Mouse (Mus musculus) B cell, adult 2 months (primary cell): Measurements from ENCODE around the gene Nfe2.

Experiments
- DNase-seq, 2 experiments: peaks; one replicate each; pipeline ENCODE4 v3.0.0; 2022

Gene Nfe2

DNA sequence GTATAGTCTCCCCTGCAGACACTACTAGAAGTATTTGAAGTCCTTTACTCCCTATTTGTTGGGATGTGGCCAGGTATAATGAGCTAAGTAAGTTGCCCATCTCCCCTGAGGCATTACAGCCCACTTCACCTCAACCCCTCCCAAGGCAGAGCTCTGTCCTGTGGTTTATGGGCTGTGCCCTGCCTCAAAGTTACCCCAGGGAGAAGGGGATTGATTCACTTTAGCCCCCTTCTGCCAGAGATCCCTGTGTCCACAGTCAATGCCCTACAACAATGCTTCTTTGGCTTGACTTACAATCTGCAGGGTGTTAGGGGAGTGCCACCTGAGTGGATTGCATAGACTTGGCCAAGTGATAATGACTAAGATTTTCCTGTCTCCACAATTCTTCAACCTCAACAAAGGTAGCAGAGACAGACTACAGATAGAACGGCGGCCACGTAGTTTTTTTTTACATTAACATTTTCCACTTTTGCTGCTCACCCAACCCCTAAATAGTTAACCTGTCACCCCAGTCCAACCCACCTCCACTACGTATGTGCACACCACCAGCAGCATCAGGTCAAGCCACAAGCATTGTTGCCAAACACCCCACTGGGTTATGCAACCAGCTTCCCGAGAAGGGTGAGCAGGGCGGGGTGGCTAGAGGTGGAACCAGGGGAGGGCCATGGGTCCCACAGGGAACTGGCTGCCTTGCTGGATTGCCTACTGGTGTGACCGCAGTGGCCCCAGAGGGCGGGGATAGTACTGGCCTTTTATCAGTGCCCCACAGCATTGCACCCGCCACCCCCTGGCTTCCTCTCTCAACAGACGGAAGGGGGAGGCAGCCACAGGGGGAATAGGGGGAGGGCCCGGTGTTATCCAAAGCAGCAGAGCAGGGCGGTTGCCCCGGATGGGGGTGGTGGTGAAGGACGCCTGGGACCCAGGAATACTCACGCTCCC, at the start of gene Nfe2:
Gene Nfe2, minus strand, starts transcription at position 614 of the 939 bp plus-strand sequence.
- DNase-seq = peak; percentile 49 to 61

- peak; percentile 96 for DNase-seq
Measured at GRCm38 (mm10) chr15:103307125-103307524, 48.9 kb upstream of the Nfe2 start.

DNA sequence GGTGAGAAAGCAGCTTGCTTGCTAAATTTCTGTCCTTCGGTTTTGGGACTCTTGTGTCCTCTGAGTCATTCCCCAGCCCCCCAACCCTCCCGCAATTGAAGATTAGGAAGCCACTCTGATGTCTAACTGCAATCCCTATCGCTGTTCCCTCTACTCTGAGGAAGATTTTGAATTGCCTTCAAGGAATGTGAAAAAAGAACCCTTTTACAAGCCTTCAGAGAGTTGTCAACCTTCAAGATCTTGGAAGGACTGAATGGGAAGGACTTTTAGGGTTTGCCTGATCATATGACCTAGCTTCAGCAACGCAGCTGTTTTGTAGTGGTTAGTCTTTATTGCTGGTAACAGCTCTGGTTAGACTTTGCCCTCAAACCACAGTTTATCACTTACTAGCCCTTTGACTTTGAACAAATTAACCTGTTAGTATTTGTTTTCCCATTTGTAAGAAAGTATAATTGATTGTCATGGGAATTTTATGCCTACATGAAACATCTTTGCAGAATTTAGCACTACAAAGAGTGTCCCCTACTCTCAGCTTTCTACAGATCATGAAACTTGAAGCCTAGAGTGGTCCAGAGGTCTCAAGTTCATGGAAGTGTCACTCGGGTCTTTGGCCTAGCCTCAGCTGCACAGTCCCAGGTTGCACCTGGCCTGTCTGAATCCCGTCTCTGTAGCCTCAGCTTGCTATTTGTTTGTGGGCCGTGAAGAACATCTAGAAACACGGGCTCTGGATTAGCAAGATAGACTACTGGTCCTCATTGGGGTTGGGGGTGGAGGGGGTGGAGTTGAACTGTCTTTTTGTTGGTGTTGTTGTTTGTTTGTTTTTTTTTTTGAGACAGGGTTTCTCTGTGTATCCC, 47.8 kb upstream of the Nfe2 start:
- DNase-seq = no peak

GRCm38 (mm10) chr15:103305070-103305678, 47.0 kb upstream of the Nfe2 start:
- DNase-seq = peak; percentile 80

GRCm38 (mm10) chr15:103304616-103304969, 46.4 kb upstream of the Nfe2 start:
- no peak for DNase-seq

- DNase-seq = no peak
Measured at GRCm38 (mm10) chr15:103303916-103304615, 45.9 kb upstream of the Nfe2 start.

DNA sequence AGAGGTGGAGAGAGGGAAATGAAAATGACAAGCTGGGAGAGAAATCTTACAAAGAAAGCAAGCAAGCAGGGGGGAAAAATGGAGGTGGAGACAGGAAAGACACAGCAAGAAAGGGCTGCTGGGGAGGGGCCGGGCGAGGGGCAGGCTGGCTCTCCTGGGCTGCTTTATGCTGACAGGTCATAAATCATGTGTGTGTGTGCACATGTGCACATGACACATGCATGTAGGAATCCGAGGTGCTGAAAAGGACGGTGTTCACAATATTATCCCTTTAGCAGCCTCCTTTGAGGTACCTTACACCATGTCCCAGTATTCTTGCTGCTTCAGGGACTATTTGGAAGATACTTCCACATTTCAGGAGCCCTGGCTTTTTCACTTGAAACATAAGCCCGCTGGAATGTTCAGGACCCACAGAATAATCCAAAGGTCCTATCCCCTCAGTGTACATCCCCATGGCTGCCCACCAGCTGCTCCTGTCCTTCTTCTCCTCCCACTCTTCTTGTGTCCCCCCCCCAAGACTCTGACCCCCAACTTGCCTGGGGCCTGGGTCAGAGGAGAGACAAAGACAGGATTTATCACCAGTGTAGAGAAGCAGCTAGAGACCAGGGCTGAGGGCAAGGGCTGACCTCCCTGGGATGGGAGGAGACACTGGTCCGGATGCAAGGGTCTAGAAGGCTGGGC, 44.3 kb upstream of the Nfe2 start:
- DNase-seq = no peak

- no peak for DNase-seq
Measured at GRCm38 (mm10) chr15:103301547-103302340, 43.5 kb upstream of the Nfe2 start.

DNA sequence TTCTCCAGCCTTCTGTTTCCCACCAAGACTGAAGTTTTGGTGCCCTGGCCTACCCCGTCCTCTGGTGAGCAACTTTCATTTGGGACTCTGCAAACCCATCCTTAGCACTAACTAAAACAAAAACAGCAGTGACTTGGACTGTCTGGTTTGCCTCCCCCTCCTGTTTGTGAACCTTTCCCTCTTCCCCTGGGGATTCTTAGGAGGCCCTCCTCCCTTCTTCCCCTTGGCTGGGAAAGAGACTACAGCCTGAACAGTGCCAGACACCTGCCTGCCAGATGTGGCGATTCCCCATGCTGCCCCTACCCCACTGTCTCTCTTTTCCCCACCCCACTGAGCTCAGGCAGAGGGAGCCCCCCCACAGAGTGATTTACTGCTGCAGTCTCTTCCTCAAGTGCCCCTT, 42.8 kb upstream of the Nfe2 start:
- no peak for DNase-seq

DNA sequence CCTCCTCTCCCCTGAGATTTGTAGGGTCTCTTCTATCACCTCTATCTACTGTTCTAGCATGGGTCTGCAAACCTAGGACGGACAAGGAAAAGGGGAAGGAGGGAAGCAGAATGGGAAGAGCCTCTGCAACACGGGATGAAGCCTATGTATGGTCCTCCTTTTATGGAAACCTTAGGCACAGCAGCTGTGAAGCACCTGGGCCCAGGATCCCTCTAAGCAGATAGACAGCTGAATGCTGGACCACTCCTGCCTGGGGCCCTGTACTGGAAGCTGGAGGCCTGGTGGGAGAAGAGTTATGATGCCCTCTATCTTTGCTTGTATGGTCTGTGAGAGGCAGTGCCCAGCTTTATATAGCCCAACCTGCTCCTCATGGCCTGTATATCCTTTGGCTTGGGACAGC, 42.4 kb upstream of the Nfe2 start:
- DNase-seq = no peak

DNA sequence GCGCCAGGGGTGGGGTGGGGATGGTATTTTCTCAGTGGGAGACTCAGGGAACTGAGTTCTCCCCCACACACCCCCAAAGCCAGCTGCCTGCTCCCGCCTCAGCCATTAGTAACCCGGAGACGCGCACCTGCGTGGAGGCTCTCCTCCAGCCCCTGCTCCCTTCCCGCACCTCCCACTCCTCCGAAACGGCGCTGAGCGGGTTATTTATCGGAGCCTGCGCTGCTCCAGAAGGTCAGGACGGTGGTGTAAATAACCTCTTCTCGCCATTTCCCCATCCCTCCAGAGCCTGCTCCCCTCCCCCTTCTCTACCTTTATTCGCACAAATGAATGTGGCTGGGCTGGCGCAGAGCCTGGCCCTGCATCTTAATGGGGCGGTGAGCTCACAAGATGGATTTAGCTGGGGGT, 41.9 kb upstream of the Nfe2 start:
- DNase-seq = no peak

DNA sequence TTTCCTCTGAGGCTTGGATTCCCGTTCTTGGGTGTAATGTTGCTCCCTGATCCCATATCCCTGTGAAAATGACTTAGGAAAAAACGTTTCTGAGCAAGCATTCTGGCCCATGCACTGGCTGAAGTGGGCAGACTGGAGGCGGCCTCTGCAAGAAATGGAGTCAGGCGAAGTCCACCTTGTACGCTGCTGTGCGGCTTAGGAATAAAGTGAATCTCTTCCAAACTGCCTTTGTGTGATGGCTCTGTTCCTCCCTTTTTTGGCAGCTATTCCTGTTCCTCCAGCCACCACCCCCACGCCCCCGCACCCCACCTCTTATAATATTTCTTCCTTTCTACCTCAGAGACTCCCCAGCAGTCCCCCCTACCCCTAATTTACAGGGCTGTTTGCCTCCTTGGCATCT, 41.4 kb upstream of the Nfe2 start:
- no peak for DNase-seq

DNA sequence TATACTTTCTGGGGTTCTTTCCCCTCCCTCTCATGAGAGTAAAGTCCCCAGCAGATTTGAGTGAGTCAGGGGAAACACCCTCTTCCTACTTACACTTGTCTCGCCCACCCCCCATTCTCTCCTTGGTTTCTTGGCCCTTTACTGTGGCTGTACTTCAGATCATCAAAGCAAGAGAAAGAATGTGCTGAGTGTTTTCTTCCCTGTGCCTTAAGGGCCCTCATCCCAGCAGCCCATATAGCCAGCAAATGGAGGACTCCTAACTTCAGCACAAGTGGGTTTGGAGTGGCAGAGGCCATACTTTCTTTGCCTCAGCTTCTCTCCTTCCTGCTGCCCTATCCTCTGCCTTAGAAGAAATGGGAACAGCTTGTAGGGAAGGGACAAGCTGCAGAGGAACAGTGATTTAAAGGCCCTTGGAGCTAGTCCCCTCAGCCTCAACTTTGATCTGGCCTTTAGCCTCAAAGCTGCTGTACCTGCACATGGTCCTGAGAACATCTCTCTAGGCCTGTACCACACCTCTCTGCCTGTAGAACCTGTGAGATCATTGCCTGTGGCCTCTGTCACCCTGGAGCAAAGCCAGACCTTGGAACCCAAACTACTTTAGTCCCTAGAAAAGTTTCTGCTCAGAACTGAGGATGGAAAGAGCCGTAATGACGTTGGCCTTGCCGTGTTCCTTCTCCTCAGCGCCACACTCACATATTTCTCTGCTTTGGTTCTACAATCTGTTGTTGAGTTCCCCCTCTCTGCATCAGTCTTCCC, 40.8 kb upstream of the Nfe2 start:
- no peak for DNase-seq

GRCm38 (mm10) chr15:103298026-103298425, 39.8 kb upstream of the Nfe2 start:
- no peak for DNase-seq

GRCm38 (mm10) chr15:103297313-103297712, 39.1 kb upstream of the Nfe2 start:
- DNase-seq = no peak

- no peak for DNase-seq
Measured at GRCm38 (mm10) chr15:103295851-103296250, 37.6 kb upstream of the Nfe2 start.

DNA sequence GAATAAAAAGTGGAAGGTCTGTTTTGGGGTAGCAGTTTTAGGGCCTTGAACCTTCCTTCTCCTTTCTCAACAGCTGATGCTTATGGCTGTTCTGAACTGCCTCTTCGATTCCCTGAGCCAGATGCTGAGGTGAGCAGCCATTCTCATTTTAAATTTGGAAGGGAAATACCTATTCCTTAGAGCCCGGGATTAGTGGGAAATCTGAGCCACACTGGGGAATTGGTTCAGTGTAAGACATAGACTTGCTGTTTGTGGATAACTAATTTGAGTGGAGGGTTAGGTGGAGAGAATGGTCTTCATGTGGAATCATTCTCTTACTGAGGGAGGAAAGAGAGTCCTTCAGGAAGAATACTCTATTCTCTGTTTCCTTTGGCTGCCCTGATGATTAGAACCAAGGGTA, 36.4 kb upstream of the Nfe2 start:
- DNase-seq = no peak

DNA sequence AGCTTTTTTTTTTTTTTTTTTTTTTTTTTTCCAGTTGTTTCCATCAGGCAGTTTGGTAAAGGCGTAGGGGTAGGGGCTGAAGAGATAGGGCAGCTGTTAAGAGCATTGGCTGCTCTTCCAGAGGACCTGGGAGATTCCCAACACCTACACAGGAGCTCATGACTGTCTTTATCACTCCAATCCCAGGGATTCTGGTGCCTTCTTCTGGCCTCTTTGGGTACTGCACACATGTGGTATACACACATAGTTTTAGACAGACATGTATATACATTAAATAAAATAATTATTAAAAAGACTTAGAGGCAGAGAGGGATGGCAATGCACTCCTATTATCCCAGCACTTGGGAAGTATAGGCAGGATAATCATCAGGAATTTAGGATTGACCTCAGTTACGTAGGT, 35.2 kb upstream of the Nfe2 start:
- no peak for DNase-seq

GRCm38 (mm10) chr15:103292673-103293345, 34.6 kb upstream of the Nfe2 start:
- DNase-seq = no peak

GRCm38 (mm10) chr15:103290843-103291242, 32.6 kb upstream of the Nfe2 start:
- DNase-seq = no peak
